ENCODE assay signal across 8 mouse cellular contexts in genomic region chr11:55470761-55471160, GRCm38 (mm10). TPM values are rescaled to one million over a fixed set of nuclear protein-coding genes. Genes with fewer than 3 reads are reported as not detected.
A peak's percentile ranks its signal among the peaks of the same experiment; 100 is the strongest.
DNase-seq lines count a peak whose midpoint lies in the region; ATAC-seq and TF ChIP-seq lines count a peak whose summit lies in the region.

No protein-coding gene starts in this region.

- H3K79me2 ChIP-seq in C2C12 (ENCODE audit: control insufficient read depth, insufficient read depth) = peaks cover 63% of the 10 kb centered on the region

- ATAC-seq in forebrain, postnatal 0 days = no peak
- no peak for ATAC-seq in limb, embryonic 14.5 days (ENCODE audit: low FRiP score, low read depth)

- peaks cover 47% of the 10 kb centered on the region for H3K36me3 ChIP-seq in C2C12 (ENCODE audit: control insufficient read depth, insufficient read depth)
- no peaks in the 10 kb centered on the region; the same call in 1 of the 2 replicates for H3K36me3 ChIP-seq in forebrain, postnatal 0 days (ENCODE audit: insufficient read depth)
- H3K36me3 ChIP-seq in limb, embryonic 14.5 days (ENCODE audit: control insufficient read depth, insufficient read depth, low read length) = peaks cover 10% of the 10 kb centered on the region; the same call in 1 of the 2 replicates

- H3K4me3 ChIP-seq in C2C12 (ENCODE audit: insufficient read depth, poor library complexity, severe bottlenecking) = peak overlapping the region; percentile 98
- H3K4me3 ChIP-seq in forebrain, postnatal 0 days (ENCODE audit: low read depth, low read length) = peak overlapping the region; percentile 96
- H3K4me3 ChIP-seq in limb, embryonic 14.5 days (replicated peaks; ENCODE audit: low read length) = peak overlapping the region; percentile 99

- peak; percentile 37 for DNase-seq in adrenal gland, postnatal 14 days
- no peak for DNase-seq in adrenal gland, adult 8-10 months
- DNase-seq in forebrain, postnatal 0 days = no peak
- DNase-seq in limb, embryonic 14.5 days (ENCODE audit: low spot score) = no peak
- no peak for DNase-seq in gastrocnemius, adult 18-20 months (ENCODE audit: low spot score)
- no peak for DNase-seq in adrenal gland, postnatal 4 days (ENCODE audit: low spot score in 2 of 2)
- DNase-seq in embryo, embryonic 11 days = no peak

- TF ChIP-seq POLR2A in limb, embryonic 14.5 days (IDR thresholded peaks at IDR 0.05; ENCODE audit: borderline replicate concordance, extremely low read depth, insufficient read depth, insufficient read length) = no peak

- H3K9me3 ChIP-seq in forebrain, postnatal 0 days (ENCODE audit: low read length) = no peaks in the 10 kb centered on the region
- H3K9me3 ChIP-seq in limb, embryonic 14.5 days (ENCODE audit: control insufficient read depth, low read length) = no peaks in the 10 kb centered on the region

- peaks cover 59% of the 10 kb centered on the region for H3K79me3 ChIP-seq in C2C12 (ENCODE audit: low read depth)

- H3K4me2 ChIP-seq in forebrain, postnatal 0 days (ENCODE audit: low read depth) = peak overlapping the region; percentile 80
- peak overlapping the region; percentile 69 for H3K4me2 ChIP-seq in limb, embryonic 14.5 days (replicated peaks; ENCODE audit: low read depth, low read length, severe bottlenecking)

- WGBS in forebrain, postnatal 0 days = 56% methylated on average over 8 of the region's 8 CpGs
- WGBS in limb, embryonic 14.5 days = 47% methylated on average over 8 of the region's 8 CpGs

- TF ChIP-seq CTCF in C2C12 (IDR thresholded peaks at IDR 0.05; ENCODE audit: control insufficient read depth, insufficient read depth, insufficient read length) = no peak
- TF ChIP-seq CTCF in forebrain, postnatal 0 days (IDR thresholded peaks at IDR 0.05; ENCODE audit: low read depth) = no peak

- H3K27me3 ChIP-seq in C2C12 (ENCODE audit: control insufficient read depth, insufficient read depth, insufficient read length) = no peaks in the 10 kb centered on the region
- no peaks in the 10 kb centered on the region for H3K27me3 ChIP-seq in forebrain, postnatal 0 days (ENCODE audit: insufficient read depth, low read length)
- no peaks in the 10 kb centered on the region for H3K27me3 ChIP-seq in limb, embryonic 14.5 days (ENCODE audit: control insufficient read depth, insufficient read depth, low read length)

- no peak overlapping the region for H3K27ac ChIP-seq in forebrain, postnatal 0 days (ENCODE audit: low read depth, low read length)
- no peak overlapping the region for H3K27ac ChIP-seq in limb, embryonic 14.5 days (replicated peaks; ENCODE audit: low read depth, low read length)

- H3ac ChIP-seq in C2C12 (ENCODE audit: control insufficient read depth, insufficient read length, low read depth) = peak overlapping the region; percentile 56

- H3K4me1 ChIP-seq in forebrain, postnatal 0 days (ENCODE audit: insufficient read depth) = peaks cover 13% of the 10 kb centered on the region
- peaks cover 14% of the 10 kb centered on the region for H3K4me1 ChIP-seq in limb, embryonic 14.5 days (ENCODE audit: control insufficient read depth, insufficient read depth, low read length)

- peak overlapping the region; percentile 96; the same call in 1 of the 2 replicates for H3K9ac ChIP-seq in forebrain, postnatal 0 days
- H3K9ac ChIP-seq in limb, embryonic 14.5 days (ENCODE audit: low read depth, low read length, severe bottlenecking) = peak overlapping the region; percentile 96

TF ChIP-seq in C2C12, 6 proteins besides CTCF, POLR2A, EP300 and RAD21:
- TF ChIP-seq FOSL1 (IDR thresholded peaks at IDR 0.05; ENCODE audit: insufficient read depth, low read length, poor library complexity, severe bottlenecking) (no peak), CEBPB (IDR thresholded peaks at IDR 0.05; ENCODE audit: low read depth) (no peak), MAX (IDR thresholded peaks at IDR 0.05) (no peak), MYOD1 (IDR thresholded peaks at IDR 0.05; ENCODE audit: control insufficient read depth, insufficient read length, low read depth) (no peak), USF1 (IDR thresholded peaks at IDR 0.05; ENCODE audit: low read depth) (no peak), MYOG (IDR thresholded peaks at IDR 0.05; ENCODE audit: control insufficient read depth, extremely low read depth, insufficient read length) (no peak)

RNA-seq across cellular contexts. Expression of gene G3bp1, which starts 1.3 kb away (rescaled TPM):
- 61.8 and 61.9 TPM in 2 replicates for total RNA-seq in adrenal gland, postnatal 14 days (2021)
- total RNA-seq in adrenal gland, adult 8-10 months (2022) = 10 to 100 TPM; 49.8 to 58.6 (median 57.0) TPM
- 82.5 TPM for polyA plus RNA-seq in C2C12 (2012; fragmentation: generic; extraction: Trizol)
- 62.8 and 81.0 TPM in 2 replicates for total RNA-seq in forebrain, postnatal 0 days (2014; rRNA removed)
- polyA plus RNA-seq in forebrain, postnatal 0 days (2015; fragmentation: Nextera tagmentation; extraction: Ambion mirVana) = 76.9 and 85.0 TPM in 2 replicates
- polyA plus RNA-seq in limb, embryonic 14.5 days (2012; rRNA removed) = 77.7 and 79.0 TPM in 2 replicates
- polyA plus RNA-seq in limb, embryonic 14.5 days (2014; fragmentation: Nextera tagmentation; extraction: Ambion mirVana) = 170 and 171 TPM in 2 replicates
- total RNA-seq in gastrocnemius, adult 18-20 months (2021) = 10 to 100 TPM; 50.7 to 55.5 TPM
- 10 to 100 TPM; 70.0 to 73.9 TPM for total RNA-seq in adrenal gland, postnatal 4 days (2021)

RNA-seq across cellular contexts. Expression of gene Atox1, which starts 9.7 kb away (rescaled TPM):
- total RNA-seq in adrenal gland, postnatal 14 days (2021) = 255 and 290 TPM in 2 replicates
- total RNA-seq in adrenal gland, adult 8-10 months (2022) = 100 to 1,000 TPM; 171 to 396 (median 303) TPM
- 365 TPM for polyA plus RNA-seq in C2C12 (2012; fragmentation: generic; extraction: Trizol)
- 141 and 193 TPM in 2 replicates for total RNA-seq in forebrain, postnatal 0 days (2014; rRNA removed)
- polyA plus RNA-seq in forebrain, postnatal 0 days (2015; fragmentation: Nextera tagmentation; extraction: Ambion mirVana) = 268 and 340 TPM in 2 replicates
- polyA plus RNA-seq in limb, embryonic 14.5 days (2012; rRNA removed) = 236 and 256 TPM in 2 replicates
- 428 and 474 TPM in 2 replicates for polyA plus RNA-seq in limb, embryonic 14.5 days (2014; fragmentation: Nextera tagmentation; extraction: Ambion mirVana)
- 10 to 100 TPM; 38.2 to 40.3 TPM for total RNA-seq in gastrocnemius, adult 18-20 months (2021)
- total RNA-seq in adrenal gland, postnatal 4 days (2021) = 100 to 1,000 TPM; 254 to 267 TPM

RNA-seq across cellular contexts. Expression of gene Sparc, which starts 47.8 kb away (rescaled TPM):
- total RNA-seq in adrenal gland, postnatal 14 days (2021) = 2,357 and 2,456 TPM in 2 replicates
- 1,000 to 10,000 TPM; 1,201 to 2,025 (median 1,729) TPM for total RNA-seq in adrenal gland, adult 8-10 months (2022)
- 632 TPM for polyA plus RNA-seq in C2C12 (2012; fragmentation: generic; extraction: Trizol)
- 180 and 264 TPM in 2 replicates for total RNA-seq in forebrain, postnatal 0 days (2014; rRNA removed)
- polyA plus RNA-seq in forebrain, postnatal 0 days (2015; fragmentation: Nextera tagmentation; extraction: Ambion mirVana) = 437 and 510 TPM in 2 replicates
- 1,741 and 2,064 TPM in 2 replicates for polyA plus RNA-seq in limb, embryonic 14.5 days (2012; rRNA removed)
- polyA plus RNA-seq in limb, embryonic 14.5 days (2014; fragmentation: Nextera tagmentation; extraction: Ambion mirVana) = 2,065 and 2,257 TPM in 2 replicates
- total RNA-seq in gastrocnemius, adult 18-20 months (2021) = 100 to 1,000 TPM; 141 to 200 TPM
- 1,000 to 10,000 TPM; 2,300 to 2,476 TPM for total RNA-seq in adrenal gland, postnatal 4 days (2021)
